Mouse (Mus musculus) forebrain, embryonic 14.5 days (tissue): Measurements from ENCODE around the gene Zdhhc5. TPM values are rescaled to one million over a fixed set of nuclear protein-coding genes. Genes with fewer than 3 reads are reported as not detected.
A peak's percentile ranks its signal among the peaks of the same experiment; 100 is the strongest.
"Not testable (repeated sequence)": the region's sequence is repeated elsewhere in the genome, so short reads cannot be mapped to it uniquely, and the experiment has no call there.

Experiments
- ATAC-seq: fragments of 200-750 bp; cut with Nextera tagmentation; 2 replicates; pipeline ENCODE4 v1.8.0; 2017; ENCODE audit warnings: mild to moderate bottlenecking, moderate library complexity
- DNase-seq: peaks from one replicate; pipeline ENCODE4 v3.0.0-alpha.2; 2015; ENCODE audit warnings: low spot score
- H3K27ac ChIP-seq: fragments of 300-500 bp; sonication (generic); 2 replicates; pipeline ENCODE4 v1.5.1; 2014; ENCODE audit warnings: low read depth, mild to moderate bottlenecking, control low read depth, low read length, moderate library complexity
- H3K27me3 ChIP-seq: fragments of 300-500 bp; sonication (generic); replicated peaks from 2 replicates; pipeline ENCODE4 v1.6.1; 2014; ENCODE audit warnings: low read length, control low read depth, mixed read lengths; ENCODE audit not compliant: control insufficient read depth, insufficient read depth
- H3K36me3 ChIP-seq: fragments of 300-500 bp; sonication (generic); 2 replicates; pipeline ENCODE4 v1.6.1; 2014; ENCODE audit warnings: low read length, control low read depth; ENCODE audit not compliant: control insufficient read depth, insufficient read depth
- H3K4me1 ChIP-seq: fragments of 300-500 bp; sonication (generic); 2 replicates; pipeline ENCODE4 v1.6.1; 2014; ENCODE audit warnings: antibody characterized with exemption, low read length, control low read depth; ENCODE audit not compliant: control insufficient read depth, insufficient read depth
- H3K4me2 ChIP-seq: fragments of 300-500 bp; sonication (generic); 2 replicates; pipeline ENCODE4 v1.6.1; 2014; ENCODE audit warnings: mild to moderate bottlenecking, control low read depth, low read length
- H3K4me3 ChIP-seq: fragments of 300-500 bp; sonication (generic); 2 replicates; pipeline ENCODE4 v1.5.1; 2014; ENCODE audit warnings: low read depth, low read length, control low read depth
- H3K9ac ChIP-seq: fragments of 300-500 bp; sonication (generic); 2 replicates; pipeline ENCODE4 v1.6.1; 2014; ENCODE audit warnings: mild to moderate bottlenecking, low read length, control low read depth, moderate library complexity
- H3K9me3 ChIP-seq: fragments of 300-500 bp; sonication (generic); replicated peaks from 2 replicates; pipeline ENCODE4 v1.6.1; 2016; ENCODE audit warnings: low read length, control low read depth, mixed read lengths; ENCODE audit not compliant: control insufficient read depth
- WGBS: fragments of 180-500 bp; shearing (Covaris S2); extraction: QIAGEN DNeasy Blood & Tissue Kit; methylation state at CpG from one replicate; pipeline ENCODE4 v1.1.7; 2014; 5-methylcytosine and 5-hydroxymethylcytosine counted together
- polyA plus RNA-seq: library from polyadenylated mRNA; unstranded; fragments of >200 nt; fragmentation: Nextera tagmentation; extraction: Ambion mirVana; gene quantifications from 2 replicates; pipeline ENCODE4 v1.2.1, GENCODE M21; 2014

The Zdhhc5 gene
- polyA plus RNA-seq, 1 experiment from 2014 or later = 16.5 TPM

- no peak for ATAC-seq
- H3K9me3 ChIP-seq = no peaks in the 10 kb centered on the region
- WGBS = 92% methylated on average over 2 of the region's 2 CpGs
- no peak overlapping the region for H3K27ac ChIP-seq
- no peak overlapping the region for H3K9ac ChIP-seq
- H3K36me3 ChIP-seq = peaks cover 86% of the 10 kb centered on the region
- no peak overlapping the region for H3K4me2 ChIP-seq
- DNase-seq = no peak
- H3K4me3 ChIP-seq = no peak overlapping the region
- H3K4me1 ChIP-seq = no peaks in the 10 kb centered on the region
- H3K27me3 ChIP-seq = no peaks in the 10 kb centered on the region
These were observed 26.7 kb downstream of the Zdhhc5 start for GRCm38 (mm10) chr2:84688080-84688844.

- DNase-seq (no peak), ATAC-seq (no peak)
- H3K27me3 ChIP-seq = no peaks in the 10 kb centered on the region
- no peak overlapping the region for H3K4me2 ChIP-seq
- H3K36me3 ChIP-seq = peaks cover 42% of the 10 kb centered on the region
- 92% methylated on average over 6 of the region's 6 CpGs for WGBS
- H3K4me3 ChIP-seq = no peak overlapping the region
- H3K27ac ChIP-seq = no peak overlapping the region
- peaks cover 7% of the 10 kb centered on the region; the same call in 1 of the 2 replicates for H3K4me1 ChIP-seq
- H3K9ac ChIP-seq = no peak overlapping the region
- H3K9me3 ChIP-seq = no peaks in the 10 kb centered on the region
These were observed 32.3 kb downstream of the Zdhhc5 start for GRCm38 (mm10) chr2:84682605-84683183.

DNA sequence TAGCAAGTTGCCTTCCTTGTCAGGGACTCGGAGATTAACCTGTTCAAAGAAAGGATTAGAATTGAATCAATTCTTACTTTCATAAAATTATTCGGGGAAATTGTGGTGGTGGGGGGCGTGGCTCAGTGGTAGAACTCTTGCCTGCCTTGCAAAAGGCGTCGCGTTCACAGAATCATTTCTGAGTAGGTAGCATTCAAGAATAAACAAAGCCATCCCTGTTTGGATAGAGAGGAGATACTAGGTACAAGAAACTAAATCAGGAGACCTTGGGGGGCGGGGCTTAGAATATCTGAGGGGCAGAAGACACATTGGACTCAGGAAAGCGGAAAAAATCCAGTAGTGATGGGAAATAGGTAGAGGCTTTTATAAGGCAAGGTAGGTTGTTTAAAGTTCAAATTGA is 36.0 kb downstream of the Zdhhc5 start, which contains the start of gene Tmx2:
TSS of gene Tmx2 (minus strand) at position 125 of the 400 bp plus-strand sequence.
- Histone ChIP-seq H3K4me1 (peaks cover 14% of the 10 kb centered on the region; the same call in 1 of the 2 replicates), H3K4me2 (peak within 1 kb of the TSS; percentile 65), H3K36me3 (peaks cover 28% of the 10 kb centered on the region), H3K9ac (peak within 1 kb of the TSS; percentile 84), H3K4me3 (peak within 1 kb of the TSS; percentile 79), H3K9me3 (no peaks in the 10 kb centered on the region), H3K27me3 (no peaks in the 10 kb centered on the region), H3K27ac (peak within 1 kb of the TSS; percentile 45; the same call in 1 of the 2 replicates)
- DNase-seq (no peak), ATAC-seq (no peak)
- WGBS = 16% methylated on average over 8 of the region's 8 CpGs

DNA sequence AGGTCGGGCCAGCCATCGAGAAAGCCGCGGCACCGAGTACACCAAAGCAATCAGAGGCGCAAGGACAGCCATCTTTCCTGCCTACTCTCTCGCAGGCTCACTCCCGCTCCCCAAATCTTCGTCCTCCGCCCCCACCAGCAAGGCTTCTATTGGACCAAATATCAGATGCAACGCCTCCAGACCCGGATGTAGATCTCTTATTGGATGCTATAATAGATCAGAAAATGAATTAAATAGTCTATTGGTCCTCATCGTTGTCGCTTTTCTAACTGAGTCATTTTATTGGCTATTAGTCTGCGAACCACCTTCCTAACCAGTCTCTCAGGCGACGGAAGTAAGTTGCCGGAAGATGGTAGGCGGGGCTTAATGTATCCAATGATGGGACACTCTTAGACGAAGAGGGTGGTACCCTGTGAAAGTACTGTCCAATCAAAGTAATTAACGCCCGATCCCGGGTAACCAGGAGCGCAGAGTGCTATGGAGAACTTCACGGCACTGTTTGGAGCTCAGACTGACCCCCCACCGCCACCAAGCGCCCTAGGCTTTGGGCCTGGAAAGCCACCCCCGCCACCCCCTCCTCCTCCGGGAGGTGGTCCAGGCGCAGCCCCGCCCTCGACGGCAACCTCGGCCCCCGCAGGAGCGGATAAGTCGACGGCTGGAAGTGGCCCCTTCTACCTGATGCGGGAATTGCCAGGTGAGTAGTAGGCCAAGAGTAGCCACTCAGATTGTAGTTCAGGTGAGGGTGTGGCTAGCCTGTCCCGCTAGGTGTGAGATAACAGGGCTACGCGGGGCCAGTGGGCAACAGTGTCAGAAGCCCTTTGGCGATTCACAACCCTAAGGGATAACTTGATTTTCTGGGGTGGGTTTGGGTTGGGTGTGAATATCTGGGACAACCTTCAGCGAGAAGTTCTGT is 36.8 kb downstream of the Zdhhc5 start, which contains the start of the genes Gm28635 and Med19:
TSS of gene Gm28635 (minus strand) at position 74 of the 913 bp plus-strand sequence.
TSS of gene Med19 (plus strand) at position 435 of the 913 bp plus-strand sequence.
- WGBS = under 1% methylated on average over 44 of the region's 44 CpGs

DNA sequence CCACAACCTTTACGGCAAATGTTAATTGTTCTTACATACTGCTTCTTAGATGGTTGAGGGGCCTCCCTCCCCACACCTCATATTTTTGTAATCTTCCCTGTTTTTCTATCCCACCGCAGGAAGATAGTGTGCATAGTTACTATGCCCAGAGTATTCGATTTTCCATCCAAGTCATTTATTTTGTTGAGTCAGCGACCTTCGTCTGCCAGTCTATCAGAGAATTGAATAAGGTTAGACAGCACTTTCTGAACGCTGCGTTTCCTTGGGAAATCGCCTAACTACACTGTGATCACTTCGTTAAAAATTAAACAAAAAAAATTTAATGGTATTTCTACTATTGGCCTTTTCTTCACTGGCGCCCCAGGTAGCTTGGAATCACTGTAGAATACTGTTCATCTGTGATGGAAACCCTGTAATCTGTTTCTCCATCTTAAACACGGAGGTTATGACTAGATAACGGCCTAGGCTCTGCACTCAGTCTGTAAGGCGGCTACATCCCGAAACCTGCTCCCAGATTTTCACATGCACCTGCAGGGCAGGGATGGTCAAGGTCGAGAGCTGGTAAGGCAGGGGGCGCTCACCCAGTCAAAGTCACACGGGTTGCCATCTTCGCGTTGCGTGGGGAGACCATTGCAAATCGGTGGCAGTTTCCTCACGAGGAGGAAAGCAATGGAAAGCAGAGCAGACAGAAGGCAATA is 37.6 kb downstream of the Zdhhc5 start:
- Histone ChIP-seq H3K27ac (peak overlapping the region; percentile 61; the same call in 1 of the 2 replicates), H3K4me1 (peaks cover 14% of the 10 kb centered on the region; the same call in 1 of the 2 replicates), H3K9ac (peak overlapping the region; percentile 68), H3K9me3 (no peaks in the 10 kb centered on the region), H3K36me3 (peaks cover 41% of the 10 kb centered on the region), H3K4me2 (peak overlapping the region; percentile 62), H3K4me3 (peak overlapping the region; percentile 58), H3K27me3 (no peaks in the 10 kb centered on the region)
- 10% methylated on average over 22 of the region's 22 CpGs for WGBS
- peak; percentile 44 for ATAC-seq
- DNase-seq = peak; percentile 32

More for the DNA sequence above, 36.8 kb downstream of the Zdhhc5 start, which contains the start of the genes Gm28635 and Med19:
- Histone ChIP-seq H3K27ac (peak within 1 kb of the TSS; percentile 61; the same call in 1 of the 2 replicates), H3K4me1 (peaks cover 14% of the 10 kb centered on the region; the same call in 1 of the 2 replicates), H3K9ac (peak within 1 kb of the TSS; percentile 84), H3K9me3 (no peaks in the 10 kb centered on the region), H3K27me3 (no peaks in the 10 kb centered on the region), H3K4me3 (peak within 1 kb of the TSS; percentile 79), H3K4me2 (peak within 1 kb of the TSS; percentile 65), H3K36me3 (peaks cover 33% of the 10 kb centered on the region)
- DNase-seq (peak; percentile 100), ATAC-seq (peak; percentile 100)

DNA sequence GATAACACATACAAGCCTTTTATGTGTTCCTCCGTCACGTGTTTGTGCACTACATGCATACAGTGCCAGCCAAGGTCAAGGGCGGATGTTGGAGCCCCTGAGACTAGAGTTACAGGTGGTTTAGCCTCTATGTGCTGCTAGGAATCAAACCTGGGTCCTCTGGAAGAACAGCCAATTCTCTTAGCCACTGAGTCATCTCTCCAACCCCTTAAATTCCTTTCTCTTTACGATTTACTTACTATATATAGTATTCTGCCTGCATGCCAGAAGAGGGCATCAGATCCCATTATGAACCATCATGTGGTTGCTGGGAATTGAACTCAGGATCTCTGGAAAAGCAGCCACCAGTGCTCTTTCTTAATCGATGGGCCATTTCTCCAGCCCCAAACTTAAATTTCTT is 43.4 kb downstream of the Zdhhc5 start:
- DNase-seq, H3K27me3 ChIP-seq: not testable (repeated sequence)
- peak overlapping the region; percentile 84; the same call in 1 of the 2 replicates for H3K4me3 ChIP-seq

DNA sequence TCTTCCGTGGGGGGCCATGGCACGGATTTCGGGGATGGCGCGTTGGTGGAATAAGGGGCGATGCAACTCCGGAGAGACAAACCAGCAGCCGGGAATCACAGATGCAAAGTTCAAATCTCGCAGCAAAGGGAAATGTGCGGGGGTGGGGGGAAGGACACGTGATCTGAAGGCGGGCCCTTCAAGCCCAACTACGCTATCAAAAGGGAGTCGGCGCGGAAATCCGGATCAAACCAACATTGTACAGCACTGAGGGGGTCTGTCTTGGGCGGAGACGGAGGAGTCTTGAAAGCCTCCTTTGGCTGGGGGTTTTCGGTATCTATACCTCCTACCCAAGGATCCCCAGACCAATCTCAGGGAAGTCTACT is 44.4 kb downstream of the Zdhhc5 start, which contains the start of gene Selenoh:
TSS of gene Selenoh (minus strand) at position 202 of the 365 bp plus-strand sequence.
- Histone ChIP-seq H3K4me3 (peak within 1 kb of the TSS; percentile 84), H3K9me3 (no peaks in the 10 kb centered on the region), H3K36me3 (peaks cover 47% of the 10 kb centered on the region), H3K9ac (peak within 1 kb of the TSS; percentile 89), H3K4me2 (peak within 1 kb of the TSS; percentile 72), H3K4me1 (peaks cover 8% of the 10 kb centered on the region; the same call in 1 of the 2 replicates), H3K27me3 (no peaks in the 10 kb centered on the region), H3K27ac (peak within 1 kb of the TSS; percentile 91)
- DNase-seq (peak; percentile 99), ATAC-seq (peak; percentile 98)
- under 1% methylated on average over 20 of the region's 20 CpGs for WGBS

More for the DNA sequence above, 43.4 kb downstream of the Zdhhc5 start:
- not testable (repeated sequence) for H3K9ac ChIP-seq, H3K9me3 ChIP-seq, ATAC-seq, H3K4me1 ChIP-seq
- Histone ChIP-seq H3K36me3 (peaks cover 52% of the 10 kb centered on the region), H3K4me2 (peak overlapping the region; percentile 72), H3K27ac (peak overlapping the region; percentile 91; the same call in 1 of the 2 replicates)
- 45% methylated on average over 4 of the region's 5 CpGs for WGBS
